Mouse (Mus musculus): ENCODE results near the gene Rfx2. TPM values are rescaled to one million over a fixed set of nuclear protein-coding genes. Genes with fewer than 3 reads are reported as not detected.

Gene Rfx2
- total RNA-seq, 1 experiment from 2014 or later, result 5.0 TPM

DNA sequence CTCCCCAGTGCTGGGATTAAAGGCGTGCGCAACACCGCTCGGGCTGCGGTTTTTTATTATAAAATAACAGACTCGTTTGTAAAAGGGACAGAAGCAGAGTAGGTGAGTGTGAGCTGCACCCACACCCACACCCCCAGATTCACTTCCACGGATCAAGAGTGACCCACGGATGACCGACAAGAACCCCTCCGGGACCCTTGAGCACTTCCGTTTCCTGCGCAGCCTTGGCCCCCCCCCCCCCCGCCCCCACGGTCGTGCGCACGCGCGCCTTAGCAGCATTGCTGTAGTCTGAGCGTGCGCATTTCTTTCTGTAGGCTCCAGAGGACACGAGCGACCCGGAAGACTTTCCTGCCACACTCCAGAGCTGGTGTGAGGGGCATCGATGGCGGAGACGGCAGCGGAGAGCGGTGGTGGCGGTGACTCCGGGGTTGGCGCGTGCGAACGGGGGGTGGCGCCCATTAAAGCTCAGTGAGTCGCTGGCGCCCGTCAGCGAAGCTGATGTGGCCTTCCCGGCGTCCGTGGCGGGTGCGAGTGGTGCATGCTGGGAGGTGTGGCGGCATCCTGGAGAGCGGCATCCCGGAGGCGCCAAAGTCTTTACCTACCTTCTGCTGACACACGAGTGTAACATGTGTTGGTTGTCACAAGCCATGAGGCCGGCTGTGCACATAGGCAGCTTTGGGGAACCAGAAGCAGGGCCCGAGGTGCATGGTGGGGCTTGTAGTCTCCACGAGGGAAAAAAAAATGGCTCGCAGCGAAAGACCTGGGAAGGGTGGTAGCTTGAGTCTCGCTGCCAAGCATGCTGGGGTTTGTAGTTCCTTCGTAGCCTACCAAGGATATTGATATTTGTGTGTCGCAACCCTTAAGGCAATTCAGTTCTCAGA is 66.1 kb downstream of the Rfx2 start, which contains the start of gene Dus3l:
Dus3l (plus strand) TSS at position 284 of the 881 bp plus-strand sequence.
- peak; percentile 75 to 78 for ATAC-seq (replicated peaks in 1 of 2; ENCODE audit: insufficient read depth in 1 of 2, low FRiP score in 2 of 2, low TSS enrichment in 1 of 2, low read depth in 1 of 2, poor library complexity in 2 of 2, severe bottlenecking in 2 of 2)

DNA sequence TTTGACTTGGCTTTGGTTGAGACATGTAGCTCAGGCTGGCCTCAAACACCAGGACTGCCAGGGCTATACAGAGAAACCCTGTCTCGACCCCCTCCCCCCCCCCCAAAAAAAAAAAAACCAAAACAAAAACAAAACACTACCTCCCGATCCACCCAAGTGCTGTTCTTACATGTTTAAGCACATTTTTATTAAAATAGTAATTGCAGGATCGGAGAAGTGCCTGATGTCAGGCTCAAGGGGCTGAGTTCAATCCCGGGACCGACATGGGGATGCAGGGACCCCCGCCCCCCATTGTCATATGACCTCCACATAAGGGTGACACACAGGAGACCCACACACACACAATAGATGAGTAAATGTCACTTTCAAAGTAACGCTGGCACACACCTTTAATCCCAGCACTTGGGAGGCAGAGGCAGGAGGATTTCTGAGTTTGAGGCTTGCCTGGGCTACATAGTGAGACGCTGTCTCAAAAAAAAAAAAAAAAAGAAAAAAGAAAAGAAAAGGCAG is 67.0 kb downstream of the Rfx2 start:
- ATAC-seq (replicated peaks in 1 of 2; ENCODE audit: insufficient read depth in 1 of 2, low FRiP score in 2 of 2, low TSS enrichment in 1 of 2, low read depth in 1 of 2, poor library complexity in 2 of 2, severe bottlenecking in 2 of 2), result no peak

DNA sequence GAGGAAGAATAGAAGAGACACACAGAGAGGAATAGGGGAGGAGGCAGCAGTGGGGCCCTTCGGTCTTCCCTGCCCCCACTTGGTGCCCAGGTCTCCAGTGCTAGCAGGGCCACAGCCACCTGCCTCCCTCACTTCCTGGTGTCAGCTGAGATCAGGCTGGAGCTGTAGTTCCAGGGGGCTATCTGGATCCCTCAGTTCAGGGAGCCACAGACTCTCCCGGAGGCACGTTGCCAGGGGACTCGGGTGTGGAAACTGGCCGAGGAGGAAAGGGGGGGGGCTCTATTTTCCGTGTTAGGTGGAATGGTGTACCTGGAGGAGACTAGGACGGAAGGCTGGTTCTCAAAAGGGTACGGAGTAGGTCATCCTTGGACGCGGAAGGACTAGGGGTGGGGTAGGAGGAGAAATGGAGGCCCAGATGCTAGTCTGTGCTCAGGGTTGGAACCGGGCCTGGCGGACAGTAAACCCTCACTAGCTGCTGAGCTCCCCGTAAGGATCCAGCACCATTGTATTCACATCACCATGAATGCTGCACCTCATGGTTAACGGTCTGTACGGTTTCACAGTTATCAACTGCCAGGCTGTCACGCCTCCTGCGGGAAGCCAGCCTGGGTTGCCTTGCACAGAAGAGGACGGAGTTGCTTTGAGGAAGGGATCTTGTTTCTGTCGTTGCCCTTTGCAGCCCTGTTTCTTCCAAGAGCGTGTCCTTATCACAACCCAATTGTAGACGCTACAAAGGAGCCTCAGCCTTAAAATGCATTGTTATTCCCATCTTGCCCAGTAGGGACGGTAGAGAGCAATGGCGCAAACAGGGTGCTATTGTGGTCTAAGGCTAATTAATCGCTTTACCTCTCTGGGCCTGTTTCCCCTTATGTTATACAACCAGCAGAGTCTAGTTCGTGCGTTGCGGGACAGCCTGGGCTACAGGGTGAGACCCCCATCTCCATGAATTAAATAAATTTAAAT is 67.8 kb downstream of the Rfx2 start:
- ATAC-seq (replicated peaks in 1 of 2; ENCODE audit: insufficient read depth in 1 of 2, low FRiP score in 2 of 2, low TSS enrichment in 1 of 2, low read depth in 1 of 2, poor library complexity in 2 of 2, severe bottlenecking in 2 of 2), result peak; percentile 16 to 25; a peak in 3 of 4 replicates

DNA sequence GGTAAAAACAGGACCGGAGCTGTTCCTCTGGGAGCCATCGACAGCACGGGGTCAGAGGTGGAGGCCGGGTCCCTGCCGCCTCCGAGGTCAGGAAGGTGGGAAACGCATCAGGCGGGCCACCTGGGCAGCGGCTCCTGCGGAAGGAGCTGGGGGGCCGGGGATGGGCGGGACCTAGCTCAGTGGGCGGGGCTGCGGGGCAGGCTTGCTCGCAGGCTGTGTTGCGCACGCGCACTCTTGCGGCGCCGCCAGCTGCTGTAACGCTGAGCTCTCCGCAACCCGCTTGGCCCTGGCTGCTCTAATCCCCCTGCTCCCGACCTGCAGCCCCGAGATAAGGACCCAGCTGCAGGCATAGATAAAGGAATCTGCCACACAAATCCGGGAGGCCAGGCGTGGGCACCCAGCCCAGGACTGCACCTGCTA is 68.8 kb downstream of the Rfx2 start:
- peak; percentile 35 to 40 for ATAC-seq (replicated peaks in 1 of 2; ENCODE audit: insufficient read depth in 1 of 2, low FRiP score in 2 of 2, low TSS enrichment in 1 of 2, low read depth in 1 of 2, poor library complexity in 2 of 2, severe bottlenecking in 2 of 2)

DNA sequence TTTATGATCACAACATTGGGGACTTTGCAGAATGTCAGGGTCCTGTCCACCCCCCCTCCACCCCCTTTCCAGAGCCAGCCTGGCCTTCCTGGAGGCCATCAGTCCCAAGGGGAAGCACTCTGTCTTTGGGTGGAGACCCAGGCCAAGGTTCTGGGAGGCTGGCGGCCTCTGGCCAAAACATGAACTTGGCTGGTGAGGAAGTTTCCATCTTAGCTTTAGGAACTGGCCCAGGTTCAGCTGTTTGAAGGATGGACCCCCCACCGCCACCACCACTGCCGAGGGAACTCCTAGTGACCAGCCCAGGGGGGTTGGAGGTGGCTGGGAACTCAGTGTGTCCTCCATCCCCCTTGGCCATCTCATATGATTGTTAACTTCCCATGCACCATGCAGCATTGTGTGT is 69.7 kb downstream of the Rfx2 start:
- ATAC-seq (replicated peaks in 1 of 2; ENCODE audit: insufficient read depth in 1 of 2, low FRiP score in 2 of 2, low TSS enrichment in 1 of 2, low read depth in 1 of 2, poor library complexity in 2 of 2, severe bottlenecking in 2 of 2), result no peak

DNA sequence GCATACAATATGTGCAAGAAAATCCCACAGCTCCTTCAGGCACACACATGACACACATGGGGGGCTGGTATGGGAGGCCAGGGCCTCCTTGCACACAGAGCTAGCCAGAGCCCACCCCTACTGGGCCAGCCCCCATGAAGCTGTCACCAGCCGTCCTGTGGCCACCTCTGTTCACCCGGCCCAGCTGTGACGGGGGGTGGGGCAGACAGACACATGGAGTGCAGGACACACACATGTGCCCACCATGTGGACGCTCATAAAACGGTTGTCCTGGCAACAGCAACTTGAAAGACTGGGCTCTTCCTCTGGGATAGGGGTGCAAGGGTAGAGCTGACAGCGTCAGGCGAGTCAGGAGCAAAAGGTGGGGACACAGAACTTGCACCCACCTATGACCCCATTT is 71.6 kb downstream of the Rfx2 start:
- no peak for ATAC-seq (replicated peaks in 1 of 2; ENCODE audit: insufficient read depth in 1 of 2, low FRiP score in 2 of 2, low TSS enrichment in 1 of 2, low read depth in 1 of 2, poor library complexity in 2 of 2, severe bottlenecking in 2 of 2)

DNA sequence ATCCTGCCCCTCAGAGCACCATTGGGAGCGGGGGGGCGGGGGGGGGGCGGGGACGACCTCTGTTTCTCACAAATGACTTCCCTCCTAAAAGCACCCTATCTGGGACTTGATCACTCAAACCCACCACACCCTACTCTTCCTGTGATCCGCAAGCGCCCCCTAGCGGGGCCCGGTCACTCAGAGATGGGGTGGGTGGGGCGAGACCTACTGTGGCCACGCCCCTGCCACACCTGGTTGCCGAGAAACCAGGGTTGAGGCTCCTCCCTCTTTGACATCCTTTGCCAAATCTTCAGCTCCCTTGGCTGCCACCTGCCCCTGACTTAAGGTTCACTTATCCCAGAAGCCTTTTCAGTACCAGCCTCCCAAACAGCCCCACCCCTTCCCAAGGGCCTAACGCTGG is 72.7 kb downstream of the Rfx2 start:
- ATAC-seq (replicated peaks in 1 of 2; ENCODE audit: insufficient read depth in 1 of 2, low FRiP score in 2 of 2, low TSS enrichment in 1 of 2, low read depth in 1 of 2, poor library complexity in 2 of 2, severe bottlenecking in 2 of 2), result peak in 1 of 2 experiments; percentile 20; a peak in 1 of 4 replicates

DNA sequence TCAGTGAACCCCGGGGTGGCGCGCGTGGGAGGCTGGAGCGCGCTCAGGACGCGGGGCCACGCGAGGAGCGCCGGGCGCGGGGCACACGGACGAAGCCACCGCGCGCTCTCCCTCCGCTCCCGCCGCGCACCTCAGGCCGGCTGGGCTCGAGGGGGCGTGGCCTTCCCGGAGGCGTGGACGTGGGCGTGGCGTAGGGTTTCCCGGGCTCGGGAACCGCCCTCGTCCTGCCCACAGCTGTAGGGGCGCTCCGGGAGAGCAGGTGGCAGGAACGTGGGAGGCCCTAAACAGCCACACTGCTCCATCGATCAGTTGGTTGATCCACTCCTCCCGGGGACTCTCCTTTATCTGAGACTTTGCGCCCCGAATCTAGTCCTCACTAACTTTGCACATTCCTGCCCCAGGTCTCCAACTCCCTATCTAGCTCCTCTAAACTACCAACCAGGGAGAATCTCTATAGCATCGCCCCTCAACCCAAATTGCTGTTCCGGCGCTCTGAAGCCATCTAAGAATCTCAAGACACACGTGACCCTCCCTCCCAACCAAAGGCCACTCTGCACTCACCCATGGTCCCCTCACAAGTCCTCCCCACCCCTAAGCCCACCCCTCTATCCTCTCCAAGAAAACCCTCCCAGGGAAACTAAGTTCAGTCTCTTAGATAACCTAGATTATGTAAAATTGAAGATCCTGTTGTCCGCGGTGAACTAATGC is 73.2 kb downstream of the Rfx2 start, which contains the start of gene Nrtn:
Nrtn (minus strand) TSS at position 115 of the 708 bp plus-strand sequence.
- ATAC-seq (replicated peaks in 1 of 2; ENCODE audit: insufficient read depth in 1 of 2, low FRiP score in 2 of 2, low TSS enrichment in 1 of 2, low read depth in 1 of 2, poor library complexity in 2 of 2, severe bottlenecking in 2 of 2), result peak; percentile 29 to 30; a peak in 2 of 4 replicates

DNA sequence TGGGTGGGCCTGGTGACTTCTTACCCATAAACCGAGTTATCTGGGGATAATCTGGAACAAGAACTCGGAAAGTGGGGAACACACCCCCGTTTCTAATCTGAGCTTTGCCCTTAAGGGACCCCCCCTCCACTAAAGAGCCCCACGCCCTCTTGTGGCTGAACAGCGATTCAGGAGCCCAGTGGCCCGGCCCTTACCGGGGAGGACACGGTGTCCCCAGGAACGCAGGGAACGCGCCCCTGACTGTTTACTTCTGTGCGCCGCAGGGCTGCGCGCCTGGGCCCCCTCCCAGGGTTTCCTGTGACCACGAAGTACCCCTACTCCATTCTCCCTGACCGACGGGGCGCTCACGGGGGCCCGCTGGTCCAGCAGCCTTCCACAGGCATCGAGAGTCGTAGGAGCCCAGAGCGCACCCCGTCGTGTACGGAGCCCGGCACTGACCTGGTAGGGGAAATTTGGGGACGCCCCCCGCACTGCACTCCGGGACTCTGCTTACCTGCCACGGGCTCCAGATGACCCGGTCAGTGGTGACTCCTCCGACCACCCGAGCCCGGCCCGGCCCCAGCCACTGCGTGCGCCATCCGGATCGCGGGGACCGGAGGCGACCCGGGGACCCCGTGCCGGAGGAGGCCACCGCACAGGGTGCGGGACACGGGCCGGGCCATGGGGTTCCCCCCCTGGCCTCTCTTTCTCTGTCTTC is 74.0 kb downstream of the Rfx2 start:
- no peak for ATAC-seq (replicated peaks in 1 of 2; ENCODE audit: insufficient read depth in 1 of 2, low FRiP score in 2 of 2, low TSS enrichment in 1 of 2, low read depth in 1 of 2, poor library complexity in 2 of 2, severe bottlenecking in 2 of 2)

DNA sequence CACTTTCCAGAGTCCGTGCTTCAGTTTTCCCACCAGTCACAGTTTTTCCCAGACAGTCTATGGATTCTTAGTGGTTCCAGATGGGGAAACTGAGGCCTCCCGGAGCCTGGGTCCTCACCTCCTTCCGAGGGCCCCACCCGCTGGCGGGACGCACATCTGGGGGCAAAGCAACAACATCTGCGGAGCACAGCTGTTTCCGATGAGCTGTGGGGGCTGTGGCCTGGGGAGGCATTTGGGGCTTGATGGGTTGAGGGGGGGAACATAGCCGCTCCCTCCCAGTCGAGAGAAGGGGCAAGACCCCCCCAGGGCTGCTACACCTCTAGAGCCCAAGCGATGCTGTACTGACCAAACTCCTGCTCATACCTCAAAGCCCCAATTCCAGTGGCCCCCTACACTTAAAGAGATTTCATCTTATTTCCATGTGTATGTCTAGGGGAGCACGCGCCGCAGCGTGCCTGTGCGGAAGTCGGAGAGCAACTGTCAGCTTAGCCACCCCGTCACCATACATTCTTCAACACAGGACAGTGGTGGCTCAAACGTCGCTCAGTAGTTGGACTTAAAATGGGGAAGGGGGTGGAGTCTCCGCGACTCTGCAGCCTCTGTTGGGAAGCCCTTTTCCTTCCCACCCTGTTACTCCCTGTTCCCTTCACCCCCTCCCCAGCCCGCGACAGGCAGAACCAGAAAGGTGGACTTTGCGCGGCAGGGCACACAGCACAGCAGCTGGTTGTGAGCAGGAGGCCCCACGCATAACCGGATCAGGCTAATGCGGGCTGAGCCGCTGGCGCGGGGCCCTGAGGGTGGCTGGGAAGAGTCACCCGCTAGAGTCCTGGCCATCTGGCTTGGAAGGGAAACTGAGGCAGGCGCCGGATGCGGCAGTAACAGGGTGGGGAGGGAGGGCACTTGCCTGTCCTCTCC is 76.3 kb downstream of the Rfx2 start:
- ATAC-seq (replicated peaks in 1 of 2; ENCODE audit: insufficient read depth in 1 of 2, low FRiP score in 2 of 2, low TSS enrichment in 1 of 2, low read depth in 1 of 2, poor library complexity in 2 of 2, severe bottlenecking in 2 of 2), result peak; percentile 47 to 51; a peak in 3 of 4 replicates

DNA sequence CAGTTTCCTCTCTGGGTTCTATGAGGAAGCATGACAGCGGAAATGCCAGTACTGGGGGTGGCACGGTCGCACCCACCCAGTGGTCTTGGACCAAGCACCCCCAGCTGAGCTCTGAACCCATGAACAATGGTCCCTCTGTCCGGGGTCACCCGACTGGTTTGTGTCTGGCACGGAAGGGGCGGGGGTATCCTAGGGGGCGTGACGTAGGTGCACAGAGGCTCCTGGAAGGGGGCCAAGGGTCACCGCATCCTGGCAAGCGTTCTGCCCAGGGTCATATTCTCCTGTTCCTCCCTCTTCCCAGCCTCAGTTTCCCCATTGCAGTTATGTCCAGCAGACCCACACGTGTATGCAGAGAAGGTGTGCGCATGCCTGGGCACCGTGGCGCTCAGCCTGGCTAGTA is 77.4 kb downstream of the Rfx2 start:
- no peak for ATAC-seq (replicated peaks in 1 of 2; ENCODE audit: insufficient read depth in 1 of 2, low FRiP score in 2 of 2, low TSS enrichment in 1 of 2, low read depth in 1 of 2, poor library complexity in 2 of 2, severe bottlenecking in 2 of 2)

DNA sequence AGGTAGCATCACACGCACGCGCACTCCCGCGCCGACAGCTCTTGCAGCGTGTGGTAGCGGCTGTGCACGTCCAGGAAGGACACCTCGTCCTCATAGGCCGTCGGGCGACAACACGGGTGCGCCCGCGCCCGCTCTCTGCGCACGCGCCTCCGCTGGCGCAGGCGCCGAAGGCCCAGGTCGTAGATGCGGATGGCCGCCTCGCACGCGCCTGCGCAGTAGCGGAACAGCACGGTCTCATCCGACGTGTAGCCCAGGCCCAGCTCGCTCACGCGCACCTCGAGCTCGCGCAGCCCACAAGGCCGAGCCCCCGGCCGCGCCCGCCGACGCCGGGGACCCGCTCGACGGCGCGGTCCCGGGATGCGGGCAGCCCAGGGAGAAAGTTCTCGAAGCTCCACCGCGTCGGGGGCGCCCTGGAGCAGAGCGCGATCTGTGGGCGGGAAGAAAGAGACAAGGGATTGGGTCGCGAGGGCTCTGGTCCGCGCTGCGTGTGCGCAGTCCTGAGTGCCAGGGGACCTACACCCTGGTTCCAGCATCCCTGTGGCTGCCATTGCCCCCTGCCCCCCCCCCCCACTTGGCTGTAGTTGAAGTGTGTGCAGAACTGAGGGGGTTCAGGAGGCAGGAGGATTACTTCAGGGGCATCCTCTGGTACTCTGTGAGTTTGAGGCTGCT is 79.3 kb downstream of the Rfx2 start:
- no peak for ATAC-seq (replicated peaks in 1 of 2; ENCODE audit: insufficient read depth in 1 of 2, low FRiP score in 2 of 2, low TSS enrichment in 1 of 2, low read depth in 1 of 2, poor library complexity in 2 of 2, severe bottlenecking in 2 of 2)

DNA sequence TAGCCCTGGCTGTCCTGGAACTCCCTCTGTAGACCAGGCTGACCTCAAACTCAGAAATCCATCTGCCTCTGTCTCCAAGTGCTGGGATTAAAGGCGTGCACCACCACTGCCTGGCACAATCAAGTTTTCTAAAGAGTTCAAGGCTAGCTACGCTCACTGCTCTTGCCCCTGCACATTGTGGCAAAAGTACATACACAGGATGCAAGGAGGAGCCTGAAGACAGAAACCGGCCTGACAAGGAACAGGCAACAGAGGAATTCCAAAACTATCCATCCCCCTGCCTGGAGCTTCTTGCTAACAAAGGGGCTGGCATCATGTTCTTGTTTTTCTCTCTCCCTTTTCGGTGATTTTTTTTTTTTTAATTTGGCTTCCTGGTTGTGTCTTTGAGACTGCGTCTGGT is 86.6 kb downstream of the Rfx2 start:
- ATAC-seq (replicated peaks in 1 of 2; ENCODE audit: insufficient read depth in 1 of 2, low FRiP score in 2 of 2, low TSS enrichment in 1 of 2, low read depth in 1 of 2, poor library complexity in 2 of 2, severe bottlenecking in 2 of 2), result no peak

DNA sequence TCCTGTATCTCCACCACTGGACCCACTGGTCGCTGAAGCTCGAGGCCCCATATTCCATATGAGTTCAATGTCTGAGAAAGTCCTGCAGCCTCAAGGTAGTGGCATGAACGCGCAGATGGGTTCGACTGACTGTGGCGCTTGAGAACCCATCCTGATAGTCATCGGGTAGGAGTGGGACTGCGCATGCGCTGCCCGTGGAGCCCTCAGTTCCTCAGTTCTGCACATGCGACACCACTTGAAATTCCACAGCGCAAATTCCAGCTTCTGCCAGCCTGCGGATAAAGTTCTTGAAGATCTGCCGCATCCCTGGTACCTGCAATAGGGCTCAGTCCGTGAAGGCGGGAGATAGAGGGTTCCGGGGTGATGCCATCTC is 90.0 kb downstream of the Rfx2 start:
- ATAC-seq (replicated peaks in 1 of 2; ENCODE audit: insufficient read depth in 1 of 2, low FRiP score in 2 of 2, low TSS enrichment in 1 of 2, low read depth in 1 of 2, poor library complexity in 2 of 2, severe bottlenecking in 2 of 2), result no peak

DNA sequence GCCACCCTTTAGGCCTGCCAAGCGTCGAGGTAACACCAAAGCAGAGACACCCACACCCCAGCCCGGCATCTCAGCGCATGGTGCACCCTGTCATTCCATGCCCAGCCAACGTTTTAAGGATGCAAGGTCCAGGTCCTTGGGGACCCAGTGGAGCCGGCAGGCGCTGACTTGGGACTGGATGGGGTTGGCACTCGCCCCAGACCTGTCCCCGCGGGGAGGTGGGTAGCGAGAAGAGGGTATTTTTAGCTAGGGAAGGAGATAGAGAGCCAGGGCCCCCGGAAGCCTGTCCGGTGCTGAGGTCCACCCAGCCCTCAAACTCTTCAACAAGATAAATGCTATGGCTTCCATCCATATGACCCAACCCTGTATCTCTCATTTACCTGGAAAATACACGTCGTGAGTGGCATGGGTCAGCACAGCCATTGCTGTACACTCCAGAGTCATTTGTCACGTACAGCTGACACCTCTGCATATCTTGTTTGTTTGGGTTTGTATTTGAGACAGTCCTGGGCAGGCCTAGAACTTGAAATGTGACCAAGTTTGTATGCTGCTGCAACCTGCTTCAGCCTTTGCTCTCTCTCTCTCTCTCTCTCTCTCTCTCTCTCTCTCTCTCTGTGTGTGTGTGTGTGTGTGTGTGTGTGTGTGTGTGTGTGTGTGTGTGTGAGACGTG is 90.6 kb downstream of the Rfx2 start:
- ATAC-seq (replicated peaks in 1 of 2; ENCODE audit: insufficient read depth in 1 of 2, low FRiP score in 2 of 2, low TSS enrichment in 1 of 2, low read depth in 1 of 2, poor library complexity in 2 of 2, severe bottlenecking in 2 of 2), result no peak
